Mouse (Mus musculus) midbrain, postnatal 0 days (tissue): Measurements from ENCODE around the gene Iqce. TPM values are rescaled to one million over a fixed set of nuclear protein-coding genes. Genes with fewer than 3 reads are reported as not detected.

ENCODE experiments used
- ATAC-seq: fragments of 200-750 bp; cut with Nextera tagmentation; 2 replicates; pipeline ENCODE4 v1.8.0; 2017; ENCODE audit warnings: moderate number of reproducible peaks, mild to moderate bottlenecking, moderate TSS enrichment, moderate library complexity; ENCODE audit not compliant: low FRiP score
- DNase-seq: peaks from one replicate; pipeline ENCODE4 v3.0.0-alpha.2; 2015; ENCODE audit warnings: low spot score
- H3K27ac ChIP-seq: fragments of 300-500 bp; sonication (generic); 2 replicates; pipeline ENCODE4 v1.5.1; 2014; ENCODE audit warnings: low read depth, mild to moderate bottlenecking, low read length, mixed read lengths
- H3K27me3 ChIP-seq: fragments of 300-500 bp; sonication (generic); 2 replicates; pipeline ENCODE4 v1.6.1; 2014; ENCODE audit warnings: low read length, control low read depth, mixed read lengths; ENCODE audit not compliant: insufficient read depth
- H3K36me3 ChIP-seq: fragments of 300-500 bp; sonication (generic); 2 replicates; pipeline ENCODE4 v1.6.1; 2014; ENCODE audit warnings: low read length, control low read depth, mixed read lengths; ENCODE audit not compliant: insufficient read depth
- H3K4me1 ChIP-seq: fragments of 300-500 bp; sonication (generic); 2 replicates; pipeline ENCODE4 v1.6.1; 2014; ENCODE audit warnings: mild to moderate bottlenecking, control low read depth, antibody characterized with exemption, low read length, mixed read lengths; ENCODE audit not compliant: insufficient read depth
- H3K4me2 ChIP-seq: fragments of 300-500 bp; sonication (generic); 2 replicates; pipeline ENCODE4 v1.6.1; 2014; ENCODE audit warnings: low read depth, mild to moderate bottlenecking, low read length, mixed read lengths; ENCODE audit not compliant: poor library complexity, severe bottlenecking
- H3K4me3 ChIP-seq: fragments of 300-500 bp; sonication (generic); 2 replicates; pipeline ENCODE4 v1.5.1; 2014; ENCODE audit warnings: low read depth, mild to moderate bottlenecking, low read length, moderate library complexity
- H3K9ac ChIP-seq: fragments of 300-500 bp; sonication (generic); replicated peaks from 2 replicates; pipeline ENCODE4 v1.6.1; 2014; ENCODE audit warnings: mild to moderate bottlenecking, low read length, moderate library complexity, mixed read lengths; ENCODE audit not compliant: poor library complexity, severe bottlenecking
- H3K9me3 ChIP-seq: fragments of 300-500 bp; sonication (generic); 2 replicates; pipeline ENCODE4 v1.6.1; 2016; ENCODE audit warnings: low read length, control low read depth
- CTCF ChIP-seq: IDR thresholded peaks from 2 replicates; pipeline ENCODE4 v1.5.1; 2016; ENCODE audit warnings: antibody characterized with exemption, mild to moderate bottlenecking
- WGBS: fragments of 180-500 bp; shearing (Covaris S2); extraction: QIAGEN DNeasy Blood & Tissue Kit; methylation state at CpG from one replicate; pipeline ENCODE4 v1.1.7; 2014; 5-methylcytosine and 5-hydroxymethylcytosine counted together
- polyA plus RNA-seq: library from polyadenylated mRNA; unstranded; fragments of >200 nt; fragmentation: Nextera tagmentation; extraction: Ambion mirVana; gene quantifications from 2 replicates; pipeline ENCODE4 v1.2.1, GENCODE M21; 2015
- total RNA-seq: library from RNA; depleted of rRNA; stranded (reverse); fragments of >200 nt; gene quantifications from 2 replicates; pipeline ENCODE4 v1.2.3, GENCODE M21; 2014

Iqce gene
- total and polyA plus RNA-seq, 2 experiments from 2014 or later, result 37.2 to 38.6 TPM

DNA sequence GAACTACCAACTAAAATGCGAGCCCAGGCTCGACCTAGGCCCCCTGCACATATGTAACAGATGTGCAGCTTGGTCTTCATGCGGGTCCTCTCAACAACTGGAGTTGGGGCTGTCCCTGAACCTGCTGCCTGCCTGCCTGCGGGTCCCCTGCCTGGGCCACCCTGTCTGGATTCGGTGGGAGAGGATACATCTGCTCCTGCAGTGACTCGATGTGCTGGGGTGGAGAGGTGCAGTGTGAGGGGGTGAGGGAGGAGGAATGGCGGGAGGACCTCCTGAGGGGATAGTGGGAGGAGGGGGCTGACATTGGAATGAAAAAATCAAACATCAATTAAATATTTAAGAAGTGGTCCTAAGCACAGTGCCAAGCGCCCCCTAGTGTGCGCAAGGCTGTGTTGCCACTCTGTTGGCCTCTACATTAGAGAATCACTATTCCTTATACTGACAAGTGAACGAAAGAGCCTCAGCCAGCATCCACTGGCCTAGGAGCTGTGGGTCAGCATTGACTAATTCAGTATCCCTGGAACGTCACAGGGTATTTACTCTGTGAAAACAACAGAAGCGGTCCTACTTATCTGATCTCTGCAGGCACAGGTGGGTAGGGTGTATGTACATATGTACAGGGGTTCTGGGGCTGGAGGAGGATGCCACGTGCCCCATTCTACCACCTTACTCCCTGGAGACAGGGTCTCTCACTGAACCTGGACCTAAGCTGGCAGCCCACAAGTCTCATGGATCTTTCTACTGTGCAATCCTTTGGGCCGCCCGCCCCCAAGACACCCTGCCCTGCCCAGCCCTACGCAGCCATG is 17.6 kb downstream of the Iqce start:
- Histone ChIP-seq H3K27ac (no peak overlapping the region), H3K4me3 (no peak overlapping the region), H3K27me3 (no peaks in the 10 kb centered on the region), H3K36me3 (peaks cover 40% of the 10 kb centered on the region), H3K9me3 (no peaks in the 10 kb centered on the region), H3K9ac (no peak overlapping the region), H3K4me1 (no peaks in the 10 kb centered on the region), H3K4me2 (no peak overlapping the region)
- TF ChIP-seq CTCF, result peak; percentile 88
- DNase-seq (peak; percentile 77), ATAC-seq (peak; percentile 50; the same call in 1 of the 2 replicates)
- WGBS, result 57% methylated on average over 16 of the region's 16 CpGs

DNA sequence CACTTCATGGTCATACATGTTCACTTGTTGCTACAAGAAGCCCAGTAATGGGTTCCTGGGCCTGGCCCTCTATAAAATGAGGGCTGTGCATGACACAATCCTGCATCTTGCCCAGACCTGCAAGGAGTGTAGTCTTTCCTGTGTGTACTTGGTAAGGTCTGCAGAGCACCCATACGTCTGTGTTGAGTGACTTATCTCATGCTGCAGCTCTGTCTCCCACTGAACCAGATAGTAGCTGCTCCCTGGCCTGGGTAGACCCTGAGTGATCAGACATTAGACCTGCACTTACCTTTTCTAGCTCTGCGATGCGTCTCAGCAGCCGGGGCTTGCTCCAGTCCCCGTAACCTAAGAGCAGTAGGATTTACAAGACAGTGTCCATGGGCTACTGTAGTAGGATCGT is 20.1 kb downstream of the Iqce start:
- no peak for TF ChIP-seq CTCF
- ATAC-seq (no peak), DNase-seq (no peak)
- Histone ChIP-seq H3K27me3 (no peaks in the 10 kb centered on the region), H3K4me2 (no peak overlapping the region), H3K4me1 (no peaks in the 10 kb centered on the region), H3K9me3 (no peaks in the 10 kb centered on the region), H3K9ac (no peak overlapping the region), H3K4me3 (no peak overlapping the region), H3K27ac (no peak overlapping the region), H3K36me3 (peaks cover 38% of the 10 kb centered on the region)
- WGBS, result 94% methylated on average over 6 of the region's 6 CpGs

DNA sequence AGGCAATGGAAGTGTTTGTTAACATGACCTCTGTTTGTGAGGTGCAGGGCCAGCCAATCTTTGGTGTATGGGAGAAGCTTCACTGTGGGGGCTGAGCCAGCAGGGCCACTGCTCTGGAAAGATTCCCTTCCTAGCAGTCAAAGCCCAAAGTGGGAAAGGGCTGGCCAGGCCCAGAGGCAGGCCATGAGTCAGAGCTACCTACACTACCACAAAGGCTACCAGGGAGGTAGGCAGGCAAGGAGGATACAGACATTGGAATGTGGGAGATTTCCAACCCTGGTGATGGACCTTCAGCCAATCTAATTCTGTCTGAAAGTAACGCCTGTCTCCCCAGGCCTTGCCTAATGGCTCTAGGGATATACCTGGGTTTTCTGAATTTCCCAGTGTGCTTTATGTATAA is 21.2 kb downstream of the Iqce start:
- WGBS, result 96% methylated on average over 1 of the region's 1 CpGs
- H3K36me3 ChIP-seq, result peaks cover 44% of the 10 kb centered on the region
- H3K9me3 ChIP-seq, result no peaks in the 10 kb centered on the region

DNA sequence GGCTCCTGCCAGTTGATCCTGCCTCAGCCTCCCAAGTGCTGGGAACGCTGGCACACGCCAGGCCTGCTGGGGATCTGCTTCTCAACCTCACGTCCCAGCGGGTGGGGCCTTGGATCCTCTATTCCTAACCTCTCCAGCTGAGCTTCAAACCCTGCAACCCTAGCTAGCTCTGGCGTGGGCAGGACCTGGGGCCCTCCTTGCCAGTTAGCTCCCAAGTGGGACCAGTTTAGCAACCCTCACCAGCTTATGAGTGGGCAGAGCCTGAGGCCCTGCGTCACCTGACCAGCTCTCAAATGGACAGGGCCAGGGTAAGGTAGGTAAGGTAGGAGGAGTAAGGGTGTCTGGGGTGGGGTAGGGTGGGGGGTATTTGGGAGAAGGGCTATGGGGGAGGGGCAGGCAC is 22.1 kb downstream of the Iqce start:
- H3K36me3 ChIP-seq, result peaks cover 47% of the 10 kb centered on the region

More for the DNA sequence above, 21.2 kb downstream of the Iqce start:
- H3K27me3 ChIP-seq, result no peaks in the 10 kb centered on the region
- no peaks in the 10 kb centered on the region for H3K4me1 ChIP-seq
- no peak overlapping the region for H3K4me2 ChIP-seq
- ATAC-seq, result no peak
- no peak for DNase-seq
- no peak for TF ChIP-seq CTCF
- H3K9ac ChIP-seq, result no peak overlapping the region
- H3K4me3 ChIP-seq, result no peak overlapping the region
- no peak overlapping the region for H3K27ac ChIP-seq

DNA sequence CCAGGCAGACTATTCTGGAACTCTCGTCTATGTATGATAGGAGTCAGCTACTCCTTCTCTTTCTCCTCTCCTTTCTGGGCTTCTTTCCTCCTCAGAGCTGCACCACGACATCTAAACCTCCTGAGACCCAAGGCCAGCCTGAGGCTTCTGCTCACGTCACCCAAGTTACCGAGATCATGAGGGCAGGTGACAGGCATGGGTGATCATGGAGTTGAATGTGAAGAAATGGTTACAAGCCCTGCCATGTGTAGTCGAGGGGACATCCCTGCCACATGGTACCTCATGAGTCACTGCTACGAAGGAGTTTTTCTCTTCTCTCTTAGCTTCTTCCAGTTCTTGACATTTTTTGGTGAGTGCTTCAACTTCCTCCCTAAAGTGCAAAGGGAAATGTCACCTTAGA is 25.0 kb downstream of the Iqce start:
- Histone ChIP-seq H3K4me2 (no peak overlapping the region), H3K4me3 (no peak overlapping the region), H3K36me3 (peaks cover 47% of the 10 kb centered on the region), H3K9ac (no peak overlapping the region), H3K9me3 (no peaks in the 10 kb centered on the region), H3K27me3 (no peaks in the 10 kb centered on the region), H3K4me1 (no peaks in the 10 kb centered on the region), H3K27ac (no peak overlapping the region)
- TF ChIP-seq CTCF, result no peak
- no peak for ATAC-seq
- WGBS, result 95% methylated on average over 6 of the region's 6 CpGs
- DNase-seq, result no peak

More for the DNA sequence above, 22.1 kb downstream of the Iqce start:
- TF ChIP-seq CTCF, result no peak
- Histone ChIP-seq H3K4me1 (no peaks in the 10 kb centered on the region), H3K27ac (no peak overlapping the region), H3K4me3 (no peak overlapping the region), H3K9me3 (no peaks in the 10 kb centered on the region), H3K4me2 (no peak overlapping the region), H3K27me3 (no peaks in the 10 kb centered on the region), H3K9ac (no peak overlapping the region)
- DNase-seq (no peak), ATAC-seq (no peak)
- 93% methylated on average over 6 of the region's 6 CpGs for WGBS

DNA sequence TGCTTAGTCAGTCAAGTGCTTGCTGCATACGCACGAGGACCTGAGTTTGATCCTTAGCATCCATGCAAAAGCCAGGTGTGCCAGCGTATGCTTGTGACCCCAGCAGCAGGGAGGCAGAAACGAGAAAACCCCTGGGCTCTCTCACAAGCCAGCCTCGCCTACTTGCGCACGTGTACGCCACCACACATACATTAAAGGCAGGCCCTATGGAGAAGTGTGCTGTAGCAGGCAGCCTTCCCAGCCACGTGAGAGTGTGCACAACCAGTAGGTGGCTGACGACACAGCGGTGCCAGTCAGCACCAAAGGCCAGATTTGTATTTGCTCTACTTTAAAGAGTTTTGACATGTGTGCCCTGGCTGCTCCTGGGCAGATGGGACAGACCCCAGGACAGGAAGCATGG is 26.5 kb downstream of the Iqce start:
- no peaks in the 10 kb centered on the region for H3K4me1 ChIP-seq
- H3K27me3 ChIP-seq, result no peaks in the 10 kb centered on the region
- peak overlapping the region; percentile 12; the same call in 1 of the 2 replicates for H3K27ac ChIP-seq
- no peak overlapping the region for H3K9ac ChIP-seq
- H3K4me3 ChIP-seq, result no peak overlapping the region
- peaks cover 51% of the 10 kb centered on the region for H3K36me3 ChIP-seq
- no peak overlapping the region for H3K4me2 ChIP-seq
- DNase-seq (no peak), ATAC-seq (no peak)
- no peaks in the 10 kb centered on the region for H3K9me3 ChIP-seq
- no peak for TF ChIP-seq CTCF
- WGBS, result 72% methylated on average over 11 of the region's 11 CpGs
